Mouse (Mus musculus) heart, adult 2 months (tissue): Measurements from ENCODE around the gene Dnhd1. TPM values are rescaled to one million over a fixed set of nuclear protein-coding genes. Genes with fewer than 3 reads are reported as not detected.

Experiments used
- DNase-seq, 2 experiments: peaks; one replicate each; pipeline ENCODE4 v3.0.0; 2021
- H3K27ac ChIP-seq: fragments of 200-600 bp; 2 replicates; pipeline ENCODE4 v1.8.1; 2022
- H3K27me3 ChIP-seq: fragments of 200-500 bp; 2 replicates; pipeline ENCODE4 v1.6.1; 2012; ENCODE audit warnings: mild to moderate bottlenecking, low read length, inconsistent platforms, mixed read lengths; ENCODE audit not compliant: control insufficient read depth, insufficient read depth
- H3K36me3 ChIP-seq: fragments of 200-500 bp; 2 replicates; pipeline ENCODE4 v1.6.1; 2012; ENCODE audit warnings: low read length, inconsistent platforms; ENCODE audit not compliant: control insufficient read depth, insufficient read depth
- H3K4me1 ChIP-seq: fragments of 200-500 bp; 2 replicates; pipeline ENCODE4 v1.6.1; 2011; ENCODE audit warnings: low read length; ENCODE audit not compliant: control insufficient read depth, insufficient read depth
- H3K4me3 ChIP-seq: fragments of 200-600 bp; 2 replicates; pipeline ENCODE4 v1.8.1; 2022
- H3K79me2 ChIP-seq: fragments of 200-500 bp; replicated peaks from 2 replicates; pipeline ENCODE4 v1.6.1; 2012; ENCODE audit warnings: mild to moderate bottlenecking, inconsistent platforms, low read length, moderate library complexity, mixed read lengths; ENCODE audit not compliant: control insufficient read depth, insufficient read depth
- H3K9ac ChIP-seq: fragments of 200-500 bp; 2 replicates; pipeline ENCODE4 v1.6.1; 2012; ENCODE audit warnings: low read depth, mild to moderate bottlenecking, control low read depth, inconsistent platforms, low read length, mixed read lengths
- CTCF ChIP-seq: fragments of 200-600 bp; IDR thresholded peaks from 2 replicates; pipeline ENCODE4 v1.8.1; 2022; ENCODE audit warnings: antibody characterized with exemption, mild to moderate bottlenecking, moderate library complexity
- EP300 ChIP-seq: fragments of 200-500 bp; IDR thresholded peaks from 2 replicates; pipeline ENCODE4 v1.6.1; 2011; ENCODE audit warnings: low read depth, low read length, control low read depth; ENCODE audit not compliant: insufficient read depth
- POLR2A ChIP-seq: fragments of 200-500 bp; IDR thresholded peaks from 2 replicates; pipeline ENCODE4 v1.6.1; 2011; ENCODE audit warnings: mild to moderate bottlenecking, low read depth, low read length, control low read depth; ENCODE audit not compliant: insufficient read depth
- WGBS: fragments of 180-500 bp; shearing (Covaris S2); methylation state at CpG from one replicate; pipeline ENCODE4 v1.1.7; 2018; 5-methylcytosine and 5-hydroxymethylcytosine counted together
- intact Hi-C: fragments of 180-260 bp; cut with DNase I; formaldehyde crosslinking; loops from one replicate; pipeline ENCODE4 v1.15.1; 2025
- polyA plus RNA-seq: library from polyadenylated mRNA; depleted of rRNA; stranded (reverse); fragments of >200 nt; gene quantifications from 2 replicates; pipeline ENCODE4 v1.2.3, GENCODE M21; 2012
- total RNA-seq, 2 experiments: library from RNA; stranded (reverse); gene quantifications; 2 replicates each; pipeline ENCODE4 v1.2.3; 2021

Gene Dnhd1
- total and polyA plus RNA-seq, 3 experiments: 0.14 to 1.1 (median 0.29) TPM

GRCm38 (mm10) chr7:105634272-105634920, 16.2 kb upstream of the Dnhd1 start:
- Histone ChIP-seq H3K27ac (no peak overlapping the region; the same call in 1 of the 2 replicates), H3K36me3 (peaks cover 1% of the 10 kb centered on the region), H3K79me2 (no peaks in the 10 kb centered on the region), H3K4me1 (peaks cover 3% of the 10 kb centered on the region), H3K4me3 (no peak overlapping the region), H3K27me3 (no peaks in the 10 kb centered on the region), H3K9ac (no peak overlapping the region; the same call in 1 of the 2 replicates)
- intact Hi-C loops: no loop called here
- DNase-seq: no peak
- 65% methylated on average over 9 of the region's 9 CpGs for WGBS
- TF ChIP-seq CTCF (no peak), POLR2A (no peak), EP300 (no peak)

- no peak overlapping the region for H3K9ac ChIP-seq
- H3K27ac ChIP-seq: no peak overlapping the region
- no peak for DNase-seq
Measured at GRCm38 (mm10) chr7:105635726-105636125, 14.9 kb upstream of the Dnhd1 start.

DNA sequence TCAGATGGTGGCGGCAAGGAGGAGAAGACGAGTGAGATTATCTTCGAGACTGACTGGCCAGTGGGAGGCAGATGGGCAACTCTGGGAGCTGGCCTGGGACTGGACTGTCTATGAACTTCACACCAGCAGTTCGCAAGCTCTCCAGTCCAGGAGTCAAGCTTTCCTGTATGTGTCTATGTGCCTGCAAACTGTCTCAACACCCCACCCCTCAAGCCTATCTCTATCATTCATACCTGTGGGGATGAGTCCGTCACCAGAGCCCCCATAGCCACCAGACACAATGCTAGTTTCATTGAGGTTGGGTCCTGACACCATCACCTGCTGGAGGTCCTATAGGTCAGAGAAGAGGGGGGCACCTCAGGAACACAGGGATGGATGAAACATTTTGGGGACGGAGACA, 11.9 kb upstream of the Dnhd1 start:
- no peak overlapping the region for H3K9ac ChIP-seq
- DNase-seq: no peak
- H3K79me2 ChIP-seq: no peaks in the 10 kb centered on the region
- 91% methylated on average over 6 of the region's 6 CpGs for WGBS
- H3K4me1 ChIP-seq: peaks cover 10% of the 10 kb centered on the region
- TF ChIP-seq EP300: no peak
- no peak for TF ChIP-seq CTCF
- TF ChIP-seq POLR2A: no peak
- no peak overlapping the region for H3K4me3 ChIP-seq
- H3K36me3 ChIP-seq: peaks cover 10% of the 10 kb centered on the region
- no peaks in the 10 kb centered on the region for H3K27me3 ChIP-seq
- H3K27ac ChIP-seq: no peak overlapping the region
- intact Hi-C loops: loop anchor here (5.0 kb wide), 1 partner anchor 241 kb away; no protein-coding TSS in a partner anchor

More at GRCm38 (mm10) chr7:105635726-105636125, 14.9 kb upstream of the Dnhd1 start:
- no peak for TF ChIP-seq POLR2A
- no peak for TF ChIP-seq EP300
- no peak for TF ChIP-seq CTCF
- Histone ChIP-seq H3K27me3 (no peaks in the 10 kb centered on the region), H3K4me1 (peaks cover 6% of the 10 kb centered on the region), H3K79me2 (no peaks in the 10 kb centered on the region), H3K4me3 (no peak overlapping the region), H3K36me3 (no peaks in the 10 kb centered on the region; the same call in 1 of the 2 replicates)
- intact Hi-C loops: loop anchor here (5.0 kb wide), 1 partner anchor 238 kb away; no protein-coding TSS in a partner anchor
- WGBS: 53% methylated on average over 2 of the region's 2 CpGs

- no peaks in the 10 kb centered on the region for H3K27me3 ChIP-seq
- no peaks in the 10 kb centered on the region for H3K79me2 ChIP-seq
- intact Hi-C loops: loop anchor here (5.0 kb wide), 1 partner anchor 242 kb away; no protein-coding TSS in a partner anchor
- peaks cover 10% of the 10 kb centered on the region for H3K4me1 ChIP-seq
- TF ChIP-seq CTCF (no peak), EP300 (no peak), POLR2A (no peak)
- 26% methylated on average over 9 of the region's 9 CpGs for WGBS
- peak overlapping the region; percentile 91; the same call in 1 of the 2 replicates for H3K27ac ChIP-seq
- H3K9ac ChIP-seq: no peak overlapping the region; the same call in 1 of the 2 replicates
- peaks cover 10% of the 10 kb centered on the region for H3K36me3 ChIP-seq
- H3K4me3 ChIP-seq: peak overlapping the region; percentile 68
- DNase-seq: peak in 1 of 2 experiments; percentile 2
Measured at GRCm38 (mm10) chr7:105639304-105639703, 11.3 kb upstream of the Dnhd1 start.

DNA sequence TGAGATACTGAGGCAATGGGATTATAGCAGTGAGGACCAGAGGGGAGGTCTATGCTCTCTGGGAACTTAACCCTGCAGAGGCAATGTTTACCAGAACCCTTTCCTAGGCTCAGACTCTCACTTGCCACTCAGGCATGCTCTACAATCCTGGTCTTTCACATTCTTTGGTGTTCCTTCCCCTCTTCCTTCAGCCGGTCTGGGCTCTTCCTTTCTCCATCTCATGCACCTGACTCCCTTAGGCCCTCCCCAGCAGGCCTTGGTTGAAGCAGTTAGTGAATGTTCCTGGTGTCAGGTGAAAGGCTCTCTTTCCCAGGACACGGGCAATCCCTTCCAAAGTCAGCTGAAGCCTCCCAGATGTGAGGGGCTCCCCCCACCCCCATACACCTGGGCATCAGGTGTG, 10.9 kb upstream of the Dnhd1 start, which contains the start of gene Timm10b:
Gene Timm10b (plus strand): TSS at position 301 of the 400 bp plus-strand sequence.
- DNase-seq: no peak
- Histone ChIP-seq H3K4me3 (peak within 1 kb of the TSS; percentile 68), H3K4me1 (peaks cover 10% of the 10 kb centered on the region), H3K27me3 (no peaks in the 10 kb centered on the region), H3K9ac (peak within 1 kb of the TSS; percentile 83), H3K36me3 (peaks cover 10% of the 10 kb centered on the region), H3K79me2 (no peaks in the 10 kb centered on the region), H3K27ac (peak within 1 kb of the TSS; percentile 91)
- intact Hi-C loops: loop anchor here (5.0 kb wide), 4 partner anchors 87 to 242 kb away; partner anchors contain the start of genes Mrpl17 and Smpd1
- no peak for TF ChIP-seq CTCF
- no peak for TF ChIP-seq EP300
- TF ChIP-seq POLR2A: no peak
- WGBS: 0% methylated on average over 2 of the region's 2 CpGs
